Mouse (Mus musculus) liver, embryonic 14 days (tissue): ENCODE results near the gene Pofut2. TPM values are rescaled to one million over a fixed set of nuclear protein-coding genes. Genes with fewer than 3 reads are reported as not detected.

ENCODE experiments used
- polyA plus RNA-seq: library from polyadenylated mRNA; depleted of rRNA; stranded (reverse); fragments of >200 nt; gene quantifications from 2 replicates; pipeline ENCODE4 v1.2.3, GENCODE M21; 2012; rRNA removed

Gene Pofut2
- polyA plus RNA-seq, result 13.3 and 13.6 TPM in 2 replicates

DNA sequence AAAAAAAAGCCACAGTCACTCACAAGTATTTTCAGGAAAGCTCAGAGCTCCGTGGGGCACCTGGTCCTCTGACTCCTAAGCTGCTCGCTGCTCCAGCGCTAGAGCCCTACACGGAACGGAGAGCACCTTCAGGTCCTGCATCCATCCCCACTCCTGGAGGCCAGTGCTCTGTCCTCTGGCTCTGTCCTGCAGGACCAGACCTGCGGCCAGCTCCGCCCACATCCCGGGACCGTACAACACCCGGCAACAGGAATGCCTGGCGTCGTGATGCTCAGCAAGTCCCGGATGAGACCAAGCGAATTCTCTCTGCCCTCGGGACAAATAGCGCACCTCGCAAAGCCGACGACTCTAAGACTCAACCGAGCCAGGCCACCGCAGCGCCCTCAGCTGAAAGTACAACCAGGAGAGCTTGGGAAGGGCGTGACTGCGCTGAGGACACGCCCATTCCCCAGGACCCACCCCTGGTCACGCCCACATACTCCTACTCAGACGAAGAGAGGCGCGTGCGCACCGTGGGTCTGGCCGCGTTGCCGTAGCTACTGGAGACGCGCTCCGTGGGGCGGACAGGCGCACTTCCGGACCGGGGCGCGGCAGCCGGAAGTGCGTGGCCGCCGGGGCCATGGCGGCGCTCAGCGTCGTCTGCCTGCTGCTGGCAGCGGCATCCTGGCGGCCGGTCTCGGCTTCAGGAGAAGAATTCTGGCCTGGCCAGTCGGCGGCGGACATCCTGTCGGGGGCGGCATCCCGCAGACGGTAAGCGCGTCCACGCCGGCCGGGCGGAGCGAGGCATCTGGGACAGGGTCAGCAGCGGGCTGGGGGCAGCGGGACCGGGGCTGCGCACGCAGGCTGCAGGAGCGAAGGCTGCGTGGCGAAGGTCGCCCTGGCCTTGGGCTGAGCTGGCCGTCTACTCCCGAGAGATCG, at the start of gene Pofut2:
Gene Pofut2, plus strand, starts transcription at position 515 of the 918 bp plus-strand sequence.

Other genes starting within 250 kb of the Pofut2 start
- gene Slc19a1, start 227.0 kb upstream of the Pofut2 start, polyA plus RNA-seq, result 16.0 and 17.7 TPM in 2 replicates
- 22.8 and 23.1 TPM in 2 replicates for gene Col18a1, start 92.7 kb upstream of the Pofut2 start, polyA plus RNA-seq
- gene Adarb1, start 159.1 kb downstream of the Pofut2 start, polyA plus RNA-seq, result 0.93 and 1.1 TPM in 2 replicates